Mouse (Mus musculus): Measurements from ENCODE around the gene Map3k7.

- TF ChIP-seq CTCF (conservative IDR thresholded peaks at IDR 0.05; ENCODE audit: low read length) (no peak), POU5F1 (IDR thresholded peaks at IDR 0.05; ENCODE audit: borderline replicate concordance, low read length) (no peak)
Measured at GRCm38 (mm10) chr4:32049824-32050223, 85.9 kb downstream of the Map3k7 start.

Data from E14TG2a.4 (cell line).